Mouse (Mus musculus) frontal cortex, adult (tissue): Measurements from ENCODE around the gene Cryaa.

ENCODE experiments used
- ATAC-seq: cut with Nextera tagmentation; 2 replicates; pipeline ENCODE4 v1.9.2; 2017; ENCODE audit warnings: mild to moderate bottlenecking, moderate library complexity, mixed read lengths; ENCODE audit not compliant: low TSS enrichment

Cryaa gene

DNA sequence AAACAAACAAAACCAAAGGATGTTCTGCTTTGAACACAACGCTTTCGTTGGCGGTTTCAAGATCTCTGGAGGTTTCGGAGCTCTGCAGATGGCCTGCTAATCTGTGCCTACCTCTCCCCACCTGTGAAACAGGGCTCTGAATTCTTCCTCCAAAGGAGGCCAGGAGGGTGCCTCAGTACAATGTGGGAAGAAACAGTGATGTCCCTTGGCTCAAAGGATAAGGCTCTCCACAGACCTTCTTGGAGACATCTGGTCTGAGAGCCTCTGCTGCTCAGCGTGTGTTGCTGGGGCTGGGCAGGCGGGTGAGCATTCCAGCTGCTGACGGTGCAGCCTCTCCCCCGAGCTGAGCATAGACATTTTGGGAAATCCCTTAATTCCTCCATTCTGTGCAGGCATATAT lies at the start of gene Cryaa:
Gene Cryaa (plus strand): TSS at position 301 of the 400 bp plus-strand sequence.
- no peak for ATAC-seq

DNA sequence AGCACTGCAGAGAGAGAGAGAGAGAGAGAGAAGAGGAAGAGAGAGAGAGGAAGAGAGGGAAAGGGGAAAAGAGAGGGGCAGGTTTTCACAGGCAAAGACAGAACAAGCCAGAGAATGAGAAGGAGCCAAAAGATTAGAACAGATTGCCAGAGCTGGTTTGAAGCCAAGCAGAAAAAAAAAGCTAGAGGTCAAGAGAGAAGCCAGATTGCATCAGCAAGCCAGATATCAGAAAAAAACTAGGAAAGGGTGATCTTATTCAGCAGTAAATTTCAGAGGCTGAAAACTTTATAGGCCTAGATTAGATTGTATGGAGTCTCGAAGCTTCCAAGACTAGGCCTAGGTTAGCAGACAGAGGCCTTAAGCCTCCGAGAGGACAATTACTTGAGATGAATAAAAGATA lies 49.6 kb upstream of the Cryaa start:
- ATAC-seq, result no peak

DNA sequence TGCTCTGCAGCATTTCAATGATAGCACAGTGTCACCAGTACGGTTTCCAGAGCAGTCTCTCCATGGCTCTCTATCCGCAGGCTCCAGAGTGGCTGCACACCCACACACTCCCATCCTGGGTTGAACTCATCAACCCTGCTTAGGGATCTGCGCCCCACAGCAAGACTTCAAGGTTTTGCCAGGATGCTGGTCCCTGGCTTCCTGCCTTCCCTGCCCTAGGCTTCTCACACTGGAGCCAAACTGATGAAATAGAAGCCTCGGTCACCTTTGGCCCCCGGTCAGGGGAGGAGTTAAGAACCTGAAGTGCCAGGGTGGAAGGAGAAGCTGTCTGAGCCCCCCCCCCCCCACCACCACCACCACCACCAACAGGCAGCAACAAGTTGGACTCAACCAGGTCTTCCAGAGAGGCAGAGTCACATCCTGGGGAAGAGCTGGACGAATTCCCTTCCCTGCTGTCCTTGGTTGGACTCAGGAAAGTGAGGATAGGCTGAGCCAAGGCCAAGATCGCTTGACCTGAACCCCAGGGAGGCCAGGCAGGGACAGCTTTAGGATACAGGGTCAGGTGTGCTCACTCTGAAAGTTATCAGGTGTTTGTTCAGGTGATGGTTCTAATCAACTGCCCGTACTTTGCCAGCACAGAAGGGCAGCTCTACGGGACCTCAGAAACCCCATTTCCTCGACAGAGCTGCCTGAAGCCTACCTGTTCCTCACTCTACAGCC lies 46.4 kb upstream of the Cryaa start:
- ATAC-seq, result no peak

DNA sequence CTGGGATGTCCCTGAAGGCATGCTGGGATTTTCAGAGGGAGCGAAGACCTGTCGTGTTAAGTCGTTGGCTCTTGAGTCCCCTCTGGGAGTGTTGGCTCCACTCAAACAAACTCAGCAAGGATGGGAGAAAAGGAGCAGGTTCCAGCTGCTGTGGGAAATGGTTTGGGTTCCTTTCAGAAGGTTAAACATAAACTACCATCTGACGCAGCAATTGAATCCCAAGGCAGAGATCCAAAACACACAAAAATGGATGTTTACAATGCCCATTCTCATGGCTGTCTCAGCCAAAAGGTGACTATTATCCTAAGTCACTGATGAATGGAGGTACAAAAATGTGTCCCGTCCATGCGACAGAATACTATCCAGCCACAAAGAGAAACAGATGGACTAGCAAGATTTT lies 44.6 kb upstream of the Cryaa start:
- no peak for ATAC-seq

DNA sequence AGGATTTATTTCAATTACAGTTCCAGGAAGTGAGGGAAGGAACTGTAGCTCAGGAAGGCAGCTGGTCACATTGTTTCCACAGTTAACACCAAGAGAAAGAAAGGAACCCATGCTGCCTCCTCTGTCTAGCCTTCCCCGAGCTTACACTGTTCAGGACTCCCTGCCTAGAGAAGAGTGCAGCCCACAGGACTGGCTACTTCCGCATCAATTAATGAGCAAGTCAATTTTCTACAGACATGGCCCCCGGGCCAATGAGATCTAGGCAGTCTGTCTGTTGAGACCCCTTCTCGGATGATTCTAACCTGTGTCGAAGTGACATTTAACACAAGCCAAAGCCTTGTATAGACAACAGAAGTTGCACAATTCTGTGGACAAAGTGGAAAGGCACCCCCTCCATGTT lies 42.7 kb upstream of the Cryaa start:
- no peak for ATAC-seq

DNA sequence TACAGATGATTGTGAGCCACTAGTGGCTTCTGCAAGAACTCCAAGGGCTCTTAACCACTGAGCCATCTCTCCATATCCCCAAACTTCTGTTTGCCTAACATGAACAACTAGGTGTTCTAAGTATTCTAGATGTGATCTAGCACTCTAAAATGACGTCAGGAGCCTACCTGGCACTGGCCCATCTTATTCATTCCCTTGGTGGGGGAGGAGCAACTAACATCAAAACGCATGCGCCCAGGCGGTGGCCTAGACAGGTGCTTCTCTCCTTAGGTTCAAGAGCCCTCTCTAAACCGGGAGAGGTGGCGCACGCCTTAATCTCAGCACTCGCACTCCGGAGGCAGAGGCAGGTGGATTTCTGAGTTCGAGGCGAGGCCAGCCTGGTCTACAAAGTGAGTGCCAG lies 41.8 kb upstream of the Cryaa start:
- no peak for ATAC-seq

DNA sequence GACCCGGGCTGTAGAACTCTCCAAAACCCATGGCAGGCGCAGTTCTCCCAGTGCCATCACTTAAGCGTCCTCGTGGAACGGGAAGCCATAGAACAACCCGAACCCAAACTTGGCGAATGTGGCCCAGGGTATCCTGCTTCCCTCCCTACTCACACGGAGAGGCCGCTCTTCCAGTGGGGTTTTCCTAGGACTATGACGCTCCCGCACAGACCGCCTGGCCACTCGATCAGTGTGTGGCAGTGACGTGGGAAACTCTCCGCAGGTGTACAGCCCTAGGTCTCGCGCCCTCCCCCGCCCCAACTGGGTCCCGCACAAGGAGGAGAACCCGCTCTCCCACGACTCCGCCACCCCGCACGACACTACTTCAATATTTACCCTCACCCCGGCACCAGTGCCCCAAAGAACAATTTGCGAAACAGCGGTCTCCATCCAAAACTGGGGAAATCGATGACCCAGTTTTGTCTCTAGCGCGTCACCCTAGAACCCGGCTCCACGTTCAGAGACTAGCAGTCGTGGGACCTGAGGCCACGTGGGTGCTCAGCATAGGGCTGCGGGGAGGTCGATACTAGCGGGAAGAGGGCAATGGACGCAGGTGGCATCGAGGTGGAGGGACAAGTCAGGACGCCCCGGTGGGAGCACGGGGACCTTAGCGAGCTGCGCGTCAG lies 41.2 kb upstream of the Cryaa start:
- no peak for ATAC-seq

DNA sequence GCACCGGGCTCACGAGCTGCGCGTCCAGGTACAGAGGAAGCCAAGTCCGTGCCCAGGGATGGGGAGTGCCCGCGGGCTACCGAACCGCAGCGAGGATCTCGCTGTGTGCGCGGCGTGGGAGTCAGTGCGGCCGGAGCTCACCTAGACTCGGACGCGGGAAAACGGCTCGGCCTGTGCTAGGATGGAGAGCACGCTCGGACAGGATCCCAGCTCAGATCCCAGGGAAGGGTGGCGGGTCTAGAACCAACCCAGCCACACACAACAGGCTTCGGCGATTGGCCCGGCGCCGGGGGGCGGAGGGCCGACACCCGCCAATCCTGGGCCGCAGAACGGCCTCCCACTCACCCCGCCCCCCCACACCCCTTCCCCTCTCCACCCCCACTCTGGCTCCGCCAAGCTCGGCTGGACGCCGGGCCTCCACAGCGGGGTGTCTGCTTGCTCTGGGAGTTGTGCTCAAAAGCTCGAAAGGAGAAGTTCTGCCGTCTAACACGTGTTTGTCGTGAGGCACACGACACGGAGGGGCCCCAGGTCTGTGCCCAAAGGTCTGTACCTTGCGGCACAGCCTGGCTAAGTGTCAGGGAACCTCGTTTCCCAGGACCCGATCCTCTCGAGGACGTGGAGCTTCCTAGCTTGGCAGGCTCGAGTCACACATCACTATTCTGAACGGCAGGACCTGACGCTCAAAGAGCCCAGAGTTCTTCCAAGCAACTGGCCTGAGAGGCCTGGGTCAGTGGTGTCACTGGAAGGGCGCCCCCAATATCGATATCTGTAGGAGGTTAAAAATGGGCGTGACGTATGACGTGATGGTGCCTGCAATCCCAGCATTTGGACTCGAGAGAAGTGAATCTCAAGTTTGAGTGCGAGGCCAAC lies 40.4 kb upstream of the Cryaa start, which contains the start of gene Cbs:
Gene Cbs (minus strand): TSS at position 297 of the 870 bp plus-strand sequence.
- ATAC-seq, result peak; percentile 55; the same call in 1 of the 2 replicates

DNA sequence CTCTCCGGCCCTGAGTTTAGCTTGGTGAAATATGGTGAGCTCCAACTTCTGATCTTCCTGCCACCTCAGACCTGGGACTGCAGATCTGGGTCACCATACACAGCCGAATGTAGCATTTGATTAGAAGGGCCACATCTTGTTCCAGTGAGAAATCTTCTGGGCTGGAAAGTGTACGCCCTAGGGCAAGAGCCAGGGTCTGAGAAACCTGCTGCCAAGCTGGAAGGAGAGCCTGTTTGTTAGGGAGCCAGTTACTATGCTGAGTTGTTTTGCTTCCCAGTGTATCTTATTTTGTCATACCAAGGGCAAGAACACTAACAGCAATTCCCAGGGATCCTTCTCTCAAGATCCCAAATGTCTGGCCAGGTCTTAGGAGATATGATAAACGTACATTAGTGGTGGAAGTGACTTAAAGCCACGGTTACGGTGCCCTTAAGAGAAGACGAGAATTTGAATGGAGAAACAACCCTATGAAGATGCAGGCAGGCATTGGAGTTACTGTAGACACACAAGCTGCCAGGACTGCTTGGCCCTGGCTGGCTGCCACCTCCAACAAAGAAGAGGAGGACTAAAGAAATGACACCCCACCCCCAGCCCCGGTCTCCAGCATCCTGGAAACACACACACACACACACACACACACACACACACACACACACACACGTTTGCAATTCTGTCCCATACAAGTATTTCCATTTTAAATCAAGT lies 39.6 kb upstream of the Cryaa start:
- 0 out of 2 replicates have a peak, but pooled peaks have one; percentile 48 for ATAC-seq

DNA sequence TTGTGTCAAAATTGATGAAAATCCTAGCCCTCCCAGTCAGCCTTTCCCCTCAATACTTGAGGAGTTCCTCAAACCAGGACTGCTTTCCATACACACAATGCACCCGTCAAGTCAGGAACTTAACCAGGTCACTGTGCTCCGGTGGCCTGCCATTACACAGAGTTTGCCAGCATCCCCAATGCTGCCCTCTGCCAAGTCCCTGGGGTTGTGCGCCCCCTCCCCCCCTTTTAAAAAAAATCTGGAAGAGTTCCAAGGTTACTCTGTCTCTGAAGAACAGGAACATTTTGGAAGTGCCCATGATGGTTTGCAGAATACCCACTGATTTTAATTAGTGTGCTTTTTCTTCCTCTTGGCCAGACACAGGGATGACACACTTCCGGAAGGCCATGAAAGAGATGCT lies 38.0 kb upstream of the Cryaa start:
- no peak for ATAC-seq

DNA sequence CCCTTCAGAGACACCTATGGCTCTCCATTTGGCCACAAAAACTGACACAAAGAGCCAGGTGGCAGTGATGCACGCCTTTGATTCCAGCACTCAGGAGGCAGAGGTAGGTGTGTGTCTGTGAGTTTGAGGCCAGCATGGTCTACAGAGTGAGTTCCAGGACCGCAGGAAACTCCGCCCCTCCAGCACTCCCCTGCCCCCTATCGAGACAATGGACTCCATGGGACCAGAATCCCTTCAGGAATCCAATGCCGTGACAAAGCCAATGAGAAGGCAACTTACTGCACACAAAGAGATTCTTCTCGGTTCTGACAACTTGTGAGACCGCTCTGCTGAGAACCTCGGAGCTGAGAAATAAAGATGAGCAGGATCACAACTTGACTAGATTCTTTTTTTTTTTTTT lies 35.3 kb upstream of the Cryaa start:
- no peak for ATAC-seq

DNA sequence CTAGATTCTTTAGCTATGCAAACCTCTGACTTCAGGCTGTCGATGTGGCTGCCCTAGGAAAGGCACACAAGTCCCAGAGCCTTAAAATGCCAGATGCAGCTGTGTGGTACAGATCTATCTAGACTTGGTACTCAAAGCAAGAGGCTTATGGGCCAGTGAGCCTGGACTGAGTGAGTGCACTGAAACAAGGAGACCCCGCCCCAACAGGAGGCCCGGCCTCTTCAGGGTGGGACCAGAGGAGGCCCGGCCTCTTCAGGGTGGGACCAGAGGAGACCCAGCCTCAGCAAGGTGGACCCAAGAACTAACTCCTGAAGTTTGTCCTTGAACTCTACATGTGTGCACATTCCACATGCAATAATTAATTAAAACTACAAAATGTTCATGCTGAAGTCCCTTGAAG lies 34.7 kb upstream of the Cryaa start:
- no peak for ATAC-seq

DNA sequence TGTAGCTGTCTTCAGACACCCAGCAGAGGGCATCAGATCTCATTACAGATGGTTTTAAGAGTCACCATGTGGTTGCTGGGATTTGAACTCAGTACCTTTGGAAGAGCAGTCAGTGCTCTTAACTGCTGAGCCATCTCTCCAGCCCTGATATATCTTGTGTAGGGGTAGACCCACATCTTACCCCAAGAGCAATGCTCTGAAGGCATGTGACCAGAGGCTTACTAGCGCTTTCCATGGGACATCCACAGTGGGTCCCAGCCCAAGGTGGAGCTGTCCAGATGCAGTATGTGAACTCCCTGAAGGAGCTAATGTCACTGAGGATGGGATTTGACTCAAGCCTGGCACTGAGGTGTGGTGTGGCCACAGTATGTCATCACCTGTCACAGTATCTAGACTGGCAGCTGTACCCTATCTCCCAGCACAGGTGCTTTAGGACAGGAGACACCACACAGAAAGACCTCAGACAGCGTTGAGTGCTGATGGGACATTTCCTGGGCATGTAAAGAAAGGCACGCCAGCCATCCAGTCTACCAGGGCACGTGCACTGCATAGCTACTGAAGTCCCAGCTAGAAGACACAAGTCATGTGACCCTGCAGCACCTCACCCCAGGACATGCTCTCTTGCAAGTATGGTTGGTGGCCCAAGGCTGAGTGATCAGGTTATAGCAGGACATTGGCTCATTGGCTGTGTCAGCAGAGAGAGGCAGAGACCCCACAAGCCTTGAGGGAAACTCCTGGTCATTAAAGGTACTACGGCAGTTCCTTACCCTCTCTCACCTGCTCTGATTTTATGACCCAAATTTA lies 31.2 kb upstream of the Cryaa start:
- no peak for ATAC-seq

DNA sequence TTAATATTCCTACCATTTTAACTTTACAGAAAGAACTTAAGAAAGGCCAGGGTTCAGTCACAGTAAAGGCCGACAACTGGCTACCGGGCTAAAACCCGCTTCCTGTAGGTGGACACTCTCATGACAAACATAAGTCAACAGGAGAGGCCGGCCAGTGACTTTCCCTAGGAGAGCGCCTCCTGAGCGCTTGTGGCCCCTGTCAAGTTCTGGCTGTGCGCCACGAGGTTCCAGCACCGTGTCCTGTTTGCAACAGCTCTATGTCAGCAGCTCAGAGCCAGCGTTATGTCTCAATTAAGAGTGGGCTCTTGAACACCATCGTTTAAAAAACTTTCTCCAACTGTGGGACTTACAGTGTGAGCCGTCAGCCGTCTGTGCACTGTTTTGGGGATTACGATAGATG lies 25.5 kb upstream of the Cryaa start:
- ATAC-seq, result no peak

DNA sequence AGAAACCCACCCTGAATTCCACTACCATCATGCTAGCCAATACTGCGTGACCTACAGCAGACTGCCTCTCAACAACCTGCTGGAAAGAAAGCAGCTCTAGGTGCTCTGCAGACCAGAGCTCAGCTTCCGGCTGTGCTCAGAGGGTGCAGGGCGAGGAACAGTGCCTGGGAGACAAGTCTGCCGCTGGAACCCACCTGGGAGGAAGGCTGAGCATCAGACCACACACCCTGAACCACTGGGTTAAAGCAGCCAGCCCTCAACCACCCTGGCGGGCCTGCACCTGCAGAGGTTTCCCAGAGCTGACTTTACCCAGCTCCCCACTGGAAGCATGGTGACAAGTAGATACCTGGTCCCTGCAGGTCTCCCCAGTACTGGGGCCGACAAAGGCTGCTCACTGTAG lies 24.3 kb upstream of the Cryaa start:
- ATAC-seq, result no peak

DNA sequence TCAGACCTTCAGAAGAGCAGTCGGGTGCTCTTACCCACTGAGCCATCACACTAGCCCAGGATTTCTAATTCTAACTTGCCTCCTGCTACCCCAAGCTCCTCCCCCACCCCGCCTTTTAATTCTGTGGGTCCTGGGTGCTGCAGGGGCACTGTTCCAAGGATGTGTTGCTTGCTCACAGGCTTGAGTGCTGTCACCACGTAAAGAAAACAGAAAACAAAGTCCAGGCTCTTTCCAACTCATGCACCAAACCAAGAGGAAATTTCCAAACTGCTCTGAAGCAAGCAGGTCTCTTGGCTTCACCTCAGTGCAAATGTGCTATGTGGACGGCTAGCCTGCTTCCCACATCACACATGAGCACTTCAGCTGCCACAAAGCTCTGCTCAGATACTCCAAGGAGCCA lies 22.2 kb upstream of the Cryaa start:
- no peak for ATAC-seq

DNA sequence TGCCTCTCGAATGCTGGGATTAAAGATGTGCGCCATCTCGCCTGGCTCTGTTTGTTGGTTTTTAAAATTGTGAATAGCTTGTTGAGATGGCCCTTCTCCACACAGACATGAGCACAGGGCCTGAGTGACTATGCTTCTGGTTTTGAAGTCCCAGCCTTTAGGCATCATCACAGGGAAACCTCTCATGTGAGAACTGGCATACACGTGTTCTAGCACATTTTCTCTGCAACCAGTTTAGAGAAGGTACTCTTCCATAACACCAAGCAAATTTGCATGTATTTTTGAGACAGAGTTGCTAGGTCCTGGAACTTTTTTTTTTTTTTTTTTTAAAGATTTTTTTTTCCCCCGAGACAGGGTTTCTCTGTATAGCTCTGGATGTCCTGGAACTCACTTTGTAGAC lies 20.9 kb upstream of the Cryaa start:
- ATAC-seq, result no peak

DNA sequence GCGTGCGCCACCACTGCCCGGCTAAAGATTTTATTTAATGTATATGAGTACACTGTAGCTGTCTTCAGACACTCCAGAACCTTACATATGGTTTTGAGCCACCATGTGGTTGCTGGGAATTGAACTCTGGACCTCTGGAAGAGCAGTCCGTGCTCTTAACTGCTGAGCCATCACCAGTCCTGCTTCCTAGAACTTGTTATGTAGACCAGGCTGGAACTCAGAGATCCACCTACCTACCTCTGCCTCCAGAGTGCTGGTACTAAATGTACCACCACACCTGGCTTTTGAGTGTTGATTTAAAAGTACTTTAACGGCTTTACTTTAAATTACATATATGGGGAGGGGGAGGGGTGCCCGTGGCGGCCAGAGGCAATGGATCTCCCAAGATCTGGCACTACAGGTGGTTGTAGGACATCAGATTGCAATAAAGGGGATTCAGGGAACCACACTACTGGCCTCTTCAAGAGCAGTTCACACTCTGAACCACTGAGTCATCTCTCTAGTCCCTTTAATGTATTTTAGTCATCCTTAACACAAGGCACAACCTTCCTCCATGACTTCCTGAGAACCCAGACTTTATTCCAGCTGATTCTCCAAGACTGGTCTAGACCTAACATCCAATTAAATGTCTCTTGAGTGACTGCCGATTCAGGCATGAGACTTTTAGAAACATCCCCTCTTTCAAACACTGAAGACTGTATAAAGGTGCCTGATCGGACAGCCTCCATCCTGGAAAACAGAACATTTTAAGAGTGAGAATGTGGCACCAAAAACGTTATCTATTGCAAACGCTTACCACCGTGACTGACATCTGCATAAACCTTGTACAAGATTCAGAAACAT lies 20.2 kb upstream of the Cryaa start:
- ATAC-seq, result no peak

DNA sequence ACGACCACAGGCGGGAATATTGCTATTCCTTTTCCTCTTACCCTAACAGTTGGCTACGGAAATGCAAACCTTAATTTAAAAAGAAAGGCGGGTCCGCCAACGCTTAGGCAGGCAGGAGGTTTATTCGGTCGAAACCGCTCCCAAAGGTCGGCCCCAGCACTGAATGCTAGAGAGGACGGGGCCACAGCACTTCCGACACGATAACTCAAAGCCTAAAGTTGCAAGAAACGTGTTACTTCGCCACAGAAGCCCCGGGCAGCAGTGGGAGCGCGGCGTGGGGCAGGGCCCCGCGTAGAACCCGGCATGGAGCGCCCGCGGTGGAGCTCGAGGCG lies 19.5 kb upstream of the Cryaa start:
- ATAC-seq, result peak; percentile 5; the same call in 1 of the 2 replicates

DNA sequence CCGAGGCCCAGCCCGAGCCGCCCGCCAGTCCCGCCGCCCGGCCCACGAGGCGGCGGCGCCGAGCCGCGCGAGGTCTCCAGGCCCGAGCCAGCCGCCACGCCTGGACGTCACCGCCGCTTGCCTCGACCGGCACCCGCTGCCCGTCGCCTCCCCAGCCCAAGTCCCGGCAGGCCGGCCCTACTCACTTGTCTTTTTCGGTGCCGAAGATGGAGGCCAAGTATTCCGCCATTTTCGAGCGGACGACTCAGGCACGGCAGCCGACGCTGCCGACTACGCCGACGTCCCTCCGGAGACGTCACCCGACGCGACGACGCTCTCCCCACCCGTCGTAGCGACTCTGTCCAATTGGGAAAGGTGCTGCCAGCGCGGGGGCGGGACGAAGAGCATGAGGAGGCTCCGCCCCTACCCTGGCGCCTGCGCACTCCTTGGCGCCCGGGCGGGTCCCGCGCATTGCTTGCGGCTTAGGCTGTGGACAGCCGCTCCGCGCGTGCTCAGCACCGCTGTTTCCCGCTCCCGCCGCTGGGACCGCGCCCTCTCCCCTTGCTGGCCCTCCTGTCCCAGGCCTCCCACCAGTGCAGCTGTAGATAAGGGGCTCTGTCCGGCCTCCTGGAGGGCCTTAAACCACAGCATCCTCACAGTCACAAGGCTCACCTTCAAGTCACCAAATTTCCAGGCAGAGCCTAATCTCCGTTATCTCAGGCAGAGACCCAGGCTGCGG lies 19.0 kb upstream of the Cryaa start, which contains the start of gene U2af1:
Gene U2af1 (minus strand): TSS at position 425 of the 718 bp plus-strand sequence.
- peak; percentile 98 for ATAC-seq
